Mouse (Mus musculus): ENCODE measurements around the gene Lce6a. TPM values are rescaled to one million over a fixed set of nuclear protein-coding genes. Genes with fewer than 3 reads are reported as not detected.

Lce6a gene
- total RNA-seq, 2 experiments from 2014 or later, result not detected

DNA sequence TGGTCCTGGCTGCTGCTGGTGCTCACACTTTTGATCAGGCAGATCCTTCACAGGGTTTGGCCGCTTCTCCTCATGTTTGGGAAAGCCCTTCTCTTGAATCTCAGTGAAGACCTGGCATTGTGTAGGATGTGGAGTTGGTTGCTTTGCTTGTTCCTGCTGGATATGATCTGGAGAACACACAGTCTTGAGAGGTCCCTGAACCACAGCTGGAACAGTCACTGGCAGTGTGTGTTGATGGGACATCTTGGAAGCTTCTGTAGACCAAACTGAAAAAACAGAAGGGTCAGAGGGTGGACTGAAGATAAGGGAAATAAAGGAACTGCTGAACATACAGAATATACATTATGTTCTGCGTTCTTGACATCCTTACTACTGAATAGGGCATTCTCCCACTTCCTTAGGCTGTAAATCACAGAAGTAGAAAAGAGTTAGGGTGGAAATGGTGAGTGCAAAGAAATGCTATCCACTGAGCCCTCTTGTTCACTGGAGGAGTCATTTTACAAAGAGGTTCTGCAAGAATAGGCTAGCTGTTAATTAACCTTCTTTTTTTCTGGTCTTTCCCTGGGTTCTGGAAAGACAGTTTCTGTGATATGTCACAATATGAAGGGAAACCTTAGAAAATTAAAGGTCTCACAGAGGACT is 48.8 kb downstream of the Lce6a start:
- DNase-seq (ENCODE audit: low spot score in 2 of 2), result no peak

Other genes starting within 250 kb of the Lce6a start
- not detected for gene Sprr2h, start 236.0 kb downstream of the Lce6a start, total RNA-seq (2021)
- not detected for gene Sprr2i, start 213.7 kb downstream of the Lce6a start, total RNA-seq (2021)
- not detected for gene Sprr2j-ps, start 203.6 kb downstream of the Lce6a start, total RNA-seq (2021)
- 1 to 10 TPM; 3.7 to 4.1 TPM for gene Gm9774, start 192.2 kb downstream of the Lce6a start, total RNA-seq (2021)
- gene Sprr2k, start 189.1 kb downstream of the Lce6a start, total RNA-seq (2021), result not detected
- gene Sprr1b, start 182.9 kb downstream of the Lce6a start, total RNA-seq (2021), result not detected
- not detected for gene Sprr3, start 162.9 kb downstream of the Lce6a start, total RNA-seq (2021)
- gene Sprr1a, start 135.8 kb downstream of the Lce6a start, total RNA-seq (2021), result not detected
- gene Sprr4, start 121.2 kb downstream of the Lce6a start, total RNA-seq (2021), result not detected
- gene 2310046K23Rik, start 87.1 kb downstream of the Lce6a start, total RNA-seq (2021), result not detected
- not detected for gene Ivl, start 47.9 kb downstream of the Lce6a start, total RNA-seq (2021)
- gene Smcp, start 32.7 kb downstream of the Lce6a start, total RNA-seq (2021), result not detected
- not detected for gene 2210017I01Rik, start 14.2 kb downstream of the Lce6a start, total RNA-seq (2021)
- not detected for gene Lce1a1, start 26.6 kb upstream of the Lce6a start, total RNA-seq (2021)
- not detected for gene Lce1b, start 35.3 kb upstream of the Lce6a start, total RNA-seq (2021)
- gene Lce1a2, start 48.7 kb upstream of the Lce6a start, total RNA-seq (2021), result not detected
- under 1 TPM in 1 of 2 experiments, not detected in 1; 0.39 TPM for gene Lce1c, start 57.6 kb upstream of the Lce6a start, total RNA-seq (2021)
- not detected for gene Lce1d, start 65.5 kb upstream of the Lce6a start, total RNA-seq (2021)
- gene Lce1e, start 87.4 kb upstream of the Lce6a start, total RNA-seq (2021), result not detected
- gene Lce1f, start 98.7 kb upstream of the Lce6a start, total RNA-seq (2021), result not detected
- gene Gm38119, start 117.4 kb upstream of the Lce6a start, total RNA-seq (2021), result not detected
- not detected for gene Lce1g, start 130.7 kb upstream of the Lce6a start, total RNA-seq (2021)
- gene Lce1h, start 143.4 kb upstream of the Lce6a start, total RNA-seq (2021), result not detected
- gene Lce1i, start 157.2 kb upstream of the Lce6a start, total RNA-seq (2021), result not detected
- gene Lce1j, start 168.9 kb upstream of the Lce6a start, total RNA-seq (2021), result not detected
- gene Lce1k, start 186.2 kb upstream of the Lce6a start, total RNA-seq (2021), result not detected
- under 1 TPM in 1 of 2 experiments, not detected in 1; 0.13 TPM for gene Kprp, start 205.6 kb upstream of the Lce6a start, total RNA-seq (2021)
- not detected for gene Lce1l, start 229.6 kb upstream of the Lce6a start, total RNA-seq (2021)
- not detected for gene 2310050C09Rik, start 248.6 kb upstream of the Lce6a start, total RNA-seq (2021)

Measured in gastrocnemius, postnatal 4 days (tissue).